ENCODE assay signal across 9 mouse cellular contexts in genomic region chr10:66909204-66909889, GRCm38 (mm10).
DNase-seq lines count a peak whose midpoint lies in the region; ATAC-seq lines count a peak whose summit lies in the region.
"Had no signal": no experiment of that assay in that cellular context is flagged by ENCODE, and none has a peak within 500 bp of the region (broad histone marks: within the 10 kb centered on the region; RNA-seq: fewer than 3 reads in every experiment).

No protein-coding gene starts in this region.

- peak; percentile 54 to 55 for DNase-seq in adrenal gland, adult 18-20 months (ENCODE audit: low spot score in 2 of 2)
- no peak for DNase-seq in adrenal gland, postnatal 4 days (ENCODE audit: low spot score in 2 of 2)
- DNase-seq in 3134 (ENCODE audit: extremely low read depth, insufficient read length, low spot score) = peak; percentile 37
- DNase-seq in adrenal gland, postnatal 25 days = peak; percentile 31
- peak; percentile 90 for DNase-seq in embryonic facial prominence, embryonic 11.5 days (ENCODE audit: low spot score)
- DNase-seq in induced T-regulatory cell, adult 2 months (ENCODE audit: low read depth) = peak; percentile 88
- peak; percentile 66 for DNase-seq in lung, postnatal 25 days (ENCODE audit: low spot score)
- DNase-seq in spleen, adult 12 weeks (ENCODE audit: low spot score) = peak; percentile 15

- H3K36me3 ChIP-seq in embryonic facial prominence, embryonic 11.5 days (replicated peaks; ENCODE audit: control insufficient read depth, insufficient read depth, low read depth, low read length) = no peaks in the 10 kb centered on the region
- H3K36me3 ChIP-seq: stomach, embryonic 15.5 days had no signal

- no peak overlapping the region for H3K4me3 ChIP-seq in embryonic facial prominence, embryonic 11.5 days (ENCODE audit: low read depth, low read length)
- H3K4me3 ChIP-seq: stomach, embryonic 15.5 days had no signal

- H3K9me3 ChIP-seq in embryonic facial prominence, embryonic 11.5 days (replicated peaks; ENCODE audit: control insufficient read depth, low read length) = no peaks in the 10 kb centered on the region
- H3K9me3 ChIP-seq: stomach, embryonic 15.5 days had no signal

- H3K4me2 ChIP-seq in embryonic facial prominence, embryonic 11.5 days (ENCODE audit: low read depth, low read length) = no peak overlapping the region
- H3K4me2 ChIP-seq: stomach, embryonic 15.5 days had no signal

- WGBS in embryonic facial prominence, embryonic 11.5 days = 16% methylated on average over 12 of the region's 12 CpGs

- no peak for ATAC-seq in embryonic facial prominence, embryonic 11.5 days (replicated peaks; ENCODE audit: insufficient number of reproducible peaks, low FRiP score, low TSS enrichment, low read depth)

- H3K27me3 ChIP-seq in embryonic facial prominence, embryonic 11.5 days (ENCODE audit: control insufficient read depth, insufficient read depth, low read length) = no peaks in the 10 kb centered on the region
- H3K27me3 ChIP-seq: stomach, embryonic 15.5 days had no signal

- H3K27ac ChIP-seq in embryonic facial prominence, embryonic 11.5 days (replicated peaks; ENCODE audit: low read depth, low read length) = no peak overlapping the region
- H3K27ac ChIP-seq: stomach, embryonic 15.5 days had no signal

- no peak overlapping the region for H3K9ac ChIP-seq in embryonic facial prominence, embryonic 11.5 days (replicated peaks; ENCODE audit: low read length)
- H3K9ac ChIP-seq: stomach, embryonic 15.5 days had no signal

- no peaks in the 10 kb centered on the region for H3K4me1 ChIP-seq in embryonic facial prominence, embryonic 11.5 days (ENCODE audit: control insufficient read depth, insufficient read depth, low read length)

Comparison
In these comparisons a context has a peak if more than half of its experiments do, and no peak if none do; other contexts are left out.
1. DNase-seq: peak in adrenal gland, adult 18-20 months (2 of 2), 3134 (single experiment), adrenal gland, postnatal 25 days (single experiment), embryonic facial prominence, embryonic 11.5 days (single experiment), induced T-regulatory cell, adult 2 months (single experiment), lung, postnatal 25 days (single experiment) and spleen, adult 12 weeks (single experiment); none in adrenal gland, postnatal 4 days (0 of 2).